Mouse (Mus musculus) kidney, postnatal 0 days (tissue): Measurements from ENCODE around the gene Patj. TPM values are rescaled to one million over a fixed set of nuclear protein-coding genes. Genes with fewer than 3 reads are reported as not detected.

Experiments
- ATAC-seq: fragments of 200-750 bp; cut with Nextera tagmentation; replicated peaks from 2 replicates; pipeline ENCODE4 v1.8.0; 2017; ENCODE audit warnings: low read depth, moderate number of reproducible peaks, moderate TSS enrichment, moderate library complexity; ENCODE audit not compliant: low FRiP score
- DNase-seq: peaks from one replicate; pipeline ENCODE4 v3.0.0-alpha.2; 2016; ENCODE audit warnings: low spot score
- H3K27ac ChIP-seq: fragments of 300-500 bp; sonication (generic); 2 replicates; pipeline ENCODE4 v1.5.1; 2014; ENCODE audit warnings: mild to moderate bottlenecking
- H3K27me3 ChIP-seq: fragments of 300-500 bp; sonication (generic); 2 replicates; pipeline ENCODE4 v1.6.1; 2014; ENCODE audit warnings: low read length, mixed read lengths; ENCODE audit not compliant: insufficient read depth
- H3K36me3 ChIP-seq: fragments of 300-500 bp; sonication (generic); 2 replicates; pipeline ENCODE4 v1.6.1; 2014; ENCODE audit warnings: low read length, mixed read lengths; ENCODE audit not compliant: insufficient read depth
- H3K4me1 ChIP-seq: fragments of 300-500 bp; sonication (generic); replicated peaks from 2 replicates; pipeline ENCODE4 v1.6.1; 2014; ENCODE audit warnings: antibody characterized with exemption, low read length, mixed read lengths; ENCODE audit not compliant: insufficient read depth
- H3K4me2 ChIP-seq: fragments of 300-500 bp; sonication (generic); 2 replicates; pipeline ENCODE4 v1.6.1; 2014; ENCODE audit warnings: mild to moderate bottlenecking, low read length, moderate library complexity, mixed read lengths
- H3K4me3 ChIP-seq: fragments of 300-500 bp; sonication (generic); replicated peaks from 2 replicates; pipeline ENCODE4 v1.5.1; 2014; ENCODE audit warnings: low read depth, low read length
- H3K9ac ChIP-seq: fragments of 300-500 bp; sonication (generic); 2 replicates; pipeline ENCODE4 v1.6.1; 2014; ENCODE audit warnings: low read depth, low read length
- H3K9me3 ChIP-seq: fragments of 300-500 bp; sonication (generic); replicated peaks from 2 replicates; pipeline ENCODE4 v1.6.1; 2016; ENCODE audit warnings: low read length, inconsistent platforms, mixed read lengths
- CTCF ChIP-seq: IDR thresholded peaks from 2 replicates; pipeline ENCODE4 v1.5.1; 2016; ENCODE audit warnings: antibody characterized with exemption, low read depth, mild to moderate bottlenecking, moderate library complexity
- WGBS: fragments of 180-500 bp; shearing (Covaris S2); extraction: QIAGEN DNeasy Blood & Tissue Kit; methylation state at CpG from one replicate; pipeline ENCODE4 v1.1.7; 2014; 5-methylcytosine and 5-hydroxymethylcytosine counted together
- polyA plus RNA-seq: library from polyadenylated mRNA; unstranded; fragments of >200 nt; fragmentation: Nextera tagmentation; extraction: Ambion mirVana; gene quantifications from 2 replicates; pipeline ENCODE4 v1.2.1, GENCODE M21; 2015

Patj gene
- polyA plus RNA-seq, 1 experiment from 2014 or later: 15.2 TPM

DNA sequence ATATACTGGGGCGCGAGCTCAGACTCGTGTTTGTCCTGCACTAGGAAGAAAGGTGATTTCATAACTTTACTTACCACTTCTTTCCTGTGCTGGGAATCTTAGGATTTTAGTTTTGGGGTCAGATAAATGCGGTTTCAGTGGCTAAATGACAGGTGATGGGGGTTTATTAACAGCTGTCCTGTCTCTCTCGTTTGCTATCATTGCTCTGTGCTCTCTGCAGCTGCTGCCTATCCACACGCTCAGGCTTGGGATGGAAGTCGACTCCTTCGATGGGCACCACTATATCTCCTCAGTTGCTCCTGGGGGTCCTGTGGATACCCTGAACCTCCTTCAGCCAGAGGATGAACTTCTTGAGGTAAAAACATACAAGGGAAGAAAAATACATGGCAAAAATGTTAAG lies 60.3 kb downstream of the Patj start:
- no peak for TF ChIP-seq CTCF
- no peak overlapping the region for H3K4me3 ChIP-seq
- ATAC-seq (no peak), DNase-seq (no peak)
- H3K27me3 ChIP-seq: no peaks in the 10 kb centered on the region
- H3K9ac ChIP-seq: no peak overlapping the region
- H3K36me3 ChIP-seq: no peaks in the 10 kb centered on the region
- no peak overlapping the region for H3K27ac ChIP-seq
- 86% methylated on average over 8 of the region's 8 CpGs for WGBS
- no peaks in the 10 kb centered on the region for H3K9me3 ChIP-seq
- no peaks in the 10 kb centered on the region for H3K4me1 ChIP-seq
- no peak overlapping the region for H3K4me2 ChIP-seq

DNA sequence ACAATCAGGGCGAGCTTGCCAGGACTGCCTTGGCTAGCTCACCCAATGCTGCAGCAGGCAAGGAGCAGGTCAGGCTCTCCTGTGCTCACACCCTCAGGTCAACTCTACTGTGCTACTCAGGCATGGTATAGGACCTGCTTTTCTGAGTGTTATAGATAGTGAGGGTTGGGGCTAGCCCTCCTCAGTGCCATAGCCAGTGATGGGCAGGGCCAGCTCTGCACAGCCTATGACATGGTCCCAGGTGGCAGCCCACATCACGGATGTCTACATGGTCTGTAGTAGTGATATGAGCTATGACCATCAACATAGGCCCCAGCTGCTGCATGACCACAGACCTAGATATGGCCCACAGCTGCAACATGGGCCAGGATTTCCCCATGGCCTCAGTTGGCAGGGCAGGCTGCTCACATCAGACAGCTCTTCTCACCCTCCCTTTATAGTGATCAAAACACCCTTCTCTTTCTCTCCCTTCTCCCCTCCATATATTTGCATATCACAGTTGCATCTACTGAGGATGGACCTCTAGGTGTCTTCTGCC lies 66.3 kb downstream of the Patj start:
- TF ChIP-seq CTCF: no peak

DNA sequence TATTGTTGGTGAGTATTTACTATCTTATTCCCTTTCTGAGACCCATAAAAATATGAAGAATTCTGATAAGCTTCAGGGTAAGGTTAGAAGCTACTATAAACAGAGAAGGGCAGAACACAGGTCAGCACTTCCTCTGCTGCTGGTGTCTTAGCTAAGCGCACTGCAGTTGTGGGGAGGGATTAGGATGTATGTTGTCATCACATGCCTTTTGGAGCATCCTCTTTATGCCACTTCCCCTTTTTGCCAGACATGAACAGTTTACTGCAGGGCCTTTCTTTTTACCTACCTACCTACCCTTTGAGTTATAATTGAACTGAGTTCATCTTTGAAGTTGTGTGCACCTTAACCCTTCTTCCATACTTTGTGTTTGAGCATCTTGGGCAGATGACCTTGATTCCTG lies 69.9 kb downstream of the Patj start:
- 78% methylated on average over 1 of the region's 1 CpGs for WGBS
- H3K4me2 ChIP-seq: no peak overlapping the region
- H3K27me3 ChIP-seq: no peaks in the 10 kb centered on the region
- ATAC-seq (no peak), DNase-seq (no peak)
- no peak overlapping the region for H3K4me3 ChIP-seq
- no peak for TF ChIP-seq CTCF
- no peaks in the 10 kb centered on the region for H3K9me3 ChIP-seq
- no peak overlapping the region for H3K27ac ChIP-seq
- H3K9ac ChIP-seq: no peak overlapping the region
- no peaks in the 10 kb centered on the region for H3K4me1 ChIP-seq
- H3K36me3 ChIP-seq: peaks cover 8% of the 10 kb centered on the region; the same call in 1 of the 2 replicates

More for the DNA sequence above, 66.3 kb downstream of the Patj start:
- ATAC-seq: 0 out of 2 replicates have a peak, but pooled peaks have one; percentile 36
- Histone ChIP-seq H3K36me3 (0 out of 2 replicates have a peak, but pooled peaks cover 4% of the 10 kb centered on the region), H3K27me3 (no peaks in the 10 kb centered on the region), H3K4me1 (no peaks in the 10 kb centered on the region), H3K4me3 (no peak overlapping the region), H3K9ac (no peak overlapping the region), H3K4me2 (no peak overlapping the region), H3K9me3 (no peaks in the 10 kb centered on the region), H3K27ac (no peak overlapping the region)
- DNase-seq: no peak
- 100% methylated on average over 2 of the region's 2 CpGs for WGBS

DNA sequence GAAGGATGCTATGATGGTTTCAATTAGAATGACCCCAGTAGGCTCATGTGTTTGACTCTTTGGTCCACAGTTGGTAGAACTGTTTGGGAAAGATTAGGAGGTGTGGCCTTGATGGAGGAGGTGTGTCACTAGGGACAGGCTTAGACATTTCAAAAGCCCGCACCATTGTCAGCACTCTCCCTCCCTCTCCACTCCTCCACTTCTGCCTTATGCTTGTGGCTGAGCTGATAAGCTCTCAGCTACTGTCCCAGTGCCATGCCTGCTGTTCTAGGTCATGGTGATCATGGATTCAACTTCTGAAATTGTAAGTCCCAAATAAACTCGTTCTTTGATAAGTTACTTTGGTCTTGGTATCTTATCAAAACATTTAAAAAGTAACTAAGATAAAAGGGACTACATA lies 70.3 kb downstream of the Patj start:
- Histone ChIP-seq H3K4me3 (no peak overlapping the region), H3K4me2 (no peak overlapping the region), H3K9ac (no peak overlapping the region), H3K9me3 (no peaks in the 10 kb centered on the region), H3K36me3 (peaks cover 8% of the 10 kb centered on the region; the same call in 1 of the 2 replicates), H3K27ac (no peak overlapping the region), H3K4me1 (no peaks in the 10 kb centered on the region), H3K27me3 (no peaks in the 10 kb centered on the region)
- ATAC-seq: no peak
- no peak for DNase-seq
- TF ChIP-seq CTCF: no peak
- WGBS: 82% methylated on average over 2 of the region's 2 CpGs

DNA sequence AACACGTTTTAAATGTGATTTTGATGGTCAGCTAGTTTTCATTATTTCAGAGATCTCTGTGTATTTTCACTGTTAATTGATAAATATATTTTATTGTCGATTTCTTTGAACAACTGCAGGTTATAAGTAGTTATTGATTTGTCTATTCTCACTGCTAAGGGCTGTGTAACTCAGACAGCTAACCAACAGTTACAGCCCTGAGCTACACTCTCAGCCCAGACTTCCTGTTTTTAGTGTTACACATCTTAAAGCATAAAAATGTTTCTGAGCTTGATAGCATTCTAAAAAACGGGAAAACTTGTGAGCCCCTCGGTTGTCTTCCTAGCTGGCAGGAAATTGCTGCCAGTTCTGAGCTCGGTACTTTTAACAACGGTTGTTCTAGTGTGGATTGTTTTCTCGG lies 75.8 kb downstream of the Patj start:
- no peaks in the 10 kb centered on the region for H3K27me3 ChIP-seq
- WGBS: 72% methylated on average over 7 of the region's 7 CpGs
- ATAC-seq (no peak), DNase-seq (no peak)
- peaks cover 5% of the 10 kb centered on the region; the same call in 1 of the 2 replicates for H3K36me3 ChIP-seq
- no peaks in the 10 kb centered on the region for H3K9me3 ChIP-seq
- H3K4me2 ChIP-seq: no peak overlapping the region
- no peak overlapping the region for H3K27ac ChIP-seq
- no peaks in the 10 kb centered on the region for H3K4me1 ChIP-seq
- H3K4me3 ChIP-seq: no peak overlapping the region
- no peak overlapping the region for H3K9ac ChIP-seq
- no peak for TF ChIP-seq CTCF

DNA sequence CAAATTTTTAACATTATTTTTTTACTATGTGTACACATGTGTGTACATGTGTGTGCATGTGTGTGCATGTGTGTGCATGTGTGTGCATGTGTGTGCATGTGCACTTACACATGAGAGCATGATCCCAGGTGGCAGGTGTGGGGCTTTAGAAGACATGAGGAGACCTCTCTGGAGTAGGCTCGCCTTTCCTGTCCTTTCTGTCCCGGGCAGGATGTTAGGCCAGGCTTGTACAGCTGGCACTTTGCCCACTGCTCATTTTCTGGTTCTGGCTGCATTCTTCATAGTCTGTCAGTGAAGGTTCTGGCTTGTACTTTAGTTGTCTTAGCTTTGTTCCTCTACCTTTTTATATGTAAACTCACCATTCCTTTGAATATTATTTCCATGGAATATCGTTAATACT lies 77.9 kb downstream of the Patj start:
- DNase-seq (peak; percentile 43), ATAC-seq (no peak)
- H3K9ac ChIP-seq: no peak overlapping the region
- H3K27me3 ChIP-seq: no peaks in the 10 kb centered on the region
- H3K4me1 ChIP-seq: no peaks in the 10 kb centered on the region
- H3K4me3 ChIP-seq: no peak overlapping the region
- no peak overlapping the region for H3K27ac ChIP-seq
- no peak overlapping the region for H3K4me2 ChIP-seq
- no peaks in the 10 kb centered on the region for H3K9me3 ChIP-seq
- WGBS: 42% methylated on average over 3 of the region's 3 CpGs
- no peak for TF ChIP-seq CTCF
- H3K36me3 ChIP-seq: peaks cover 5% of the 10 kb centered on the region; the same call in 1 of the 2 replicates

DNA sequence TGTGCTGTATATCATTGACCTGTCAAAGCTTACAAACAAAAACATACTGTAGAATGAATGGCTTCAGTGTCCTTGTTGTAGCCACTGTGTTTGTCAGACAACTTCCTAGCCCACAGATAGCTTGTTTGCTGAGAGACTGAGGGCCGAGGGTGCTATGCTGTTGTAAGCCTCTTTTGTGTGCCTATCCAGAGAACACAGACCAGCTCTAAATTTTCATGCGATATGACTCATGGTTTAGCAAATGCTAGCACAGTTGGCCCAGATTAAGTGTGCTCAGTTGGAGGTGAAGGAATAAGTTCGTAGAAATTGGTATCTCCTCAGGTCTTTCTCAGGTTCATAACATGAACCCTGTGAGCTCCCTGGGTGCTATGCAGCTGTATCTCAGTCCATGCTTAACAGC lies 82.4 kb downstream of the Patj start:
- Histone ChIP-seq H3K36me3 (no peaks in the 10 kb centered on the region), H3K9ac (no peak overlapping the region), H3K9me3 (no peaks in the 10 kb centered on the region), H3K4me2 (no peak overlapping the region), H3K27ac (no peak overlapping the region), H3K27me3 (no peaks in the 10 kb centered on the region), H3K4me3 (no peak overlapping the region), H3K4me1 (no peaks in the 10 kb centered on the region)
- 63% methylated on average over 3 of the region's 3 CpGs for WGBS
- DNase-seq: no peak
- no peak for TF ChIP-seq CTCF
- no peak for ATAC-seq
